Mouse (Mus musculus) adrenal gland, adult 8-10 months (tissue): Measurements from ENCODE around the gene Glod4. TPM values are rescaled to one million over a fixed set of nuclear protein-coding genes. Genes with fewer than 3 reads are reported as not detected.

Source experiments
- DNase-seq: peaks from one replicate; pipeline ENCODE4 v3.0.0; 2022
- total RNA-seq, 4 experiments: library from RNA; stranded (reverse); gene quantifications; 2 replicates each; pipeline ENCODE4 v1.2.4; 2022

Glod4 gene
- total RNA-seq, 4 experiments from 2014 or later = 89.4 to 107 (median 93.5) TPM

GRCm38 (mm10) chr11:76201761-76202674 is 41.5 kb downstream of the Glod4 start:
- peak; percentile 73 for DNase-seq

GRCm38 (mm10) chr11:76196977-76197469 is 46.5 kb downstream of the Glod4 start:
- no peak for DNase-seq

GRCm38 (mm10) chr11:76196275-76196976 is 47.1 kb downstream of the Glod4 start:
- DNase-seq = no peak

GRCm38 (mm10) chr11:76186908-76187307 is 56.6 kb downstream of the Glod4 start:
- DNase-seq = no peak

- no peak for DNase-seq
Measured at GRCm38 (mm10) chr11:76183745-76184144, 59.8 kb downstream of the Glod4 start.

- no peak for DNase-seq
Measured at GRCm38 (mm10) chr11:76180146-76180540, 63.4 kb downstream of the Glod4 start.

GRCm38 (mm10) chr11:76179495-76180145 is 63.9 kb downstream of the Glod4 start, which contains the start of the genes Vps53 and Fam57a:
Gene Vps53, minus strand, starts transcription at chr11:76179647.
Gene Fam57a, plus strand, starts transcription at chr11:76179671.
- DNase-seq = peak; percentile 81

GRCm38 (mm10) chr11:76178726-76179494 is 64.6 kb downstream of the Glod4 start:
- peak; percentile 10 for DNase-seq

- DNase-seq = no peak
Measured at GRCm38 (mm10) chr11:76170207-76170606, 73.3 kb downstream of the Glod4 start.

GRCm38 (mm10) chr11:76168976-76169375 is 74.5 kb downstream of the Glod4 start:
- no peak for DNase-seq

GRCm38 (mm10) chr11:76167079-76167765 is 76.3 kb downstream of the Glod4 start:
- peak; percentile 85 for DNase-seq

- DNase-seq = peak; percentile 20
Measured at GRCm38 (mm10) chr11:76166657-76167056, 76.9 kb downstream of the Glod4 start.

- DNase-seq = no peak
Measured at GRCm38 (mm10) chr11:76160251-76160650, 83.3 kb downstream of the Glod4 start.

GRCm38 (mm10) chr11:76158375-76158774 is 85.2 kb downstream of the Glod4 start:
- no peak for DNase-seq

GRCm38 (mm10) chr11:76154861-76155260 is 88.7 kb downstream of the Glod4 start:
- DNase-seq = no peak

- no peak for DNase-seq
Measured at GRCm38 (mm10) chr11:76154200-76154599, 89.3 kb downstream of the Glod4 start.

GRCm38 (mm10) chr11:76153236-76153951 is 90.1 kb downstream of the Glod4 start:
- no peak for DNase-seq

GRCm38 (mm10) chr11:76150980-76151379 is 92.5 kb downstream of the Glod4 start:
- no peak for DNase-seq

GRCm38 (mm10) chr11:76148055-76149008 is 95.2 kb downstream of the Glod4 start:
- no peak for DNase-seq
